Mouse (Mus musculus) lung, postnatal 0 days (tissue): Measurements from ENCODE around the gene Mosmo.

Experiments used
- CTCF ChIP-seq: IDR thresholded peaks from 2 replicates; pipeline ENCODE4 v1.5.1; 2016; ENCODE audit warnings: antibody characterized with exemption, mild to moderate bottlenecking
- EP300 ChIP-seq: IDR thresholded peaks from 2 replicates; pipeline ENCODE4 v1.6.1; 2016; ENCODE audit warnings: antibody characterized with exemption, mild to moderate bottlenecking, control low read depth

- TF ChIP-seq CTCF (no peak), EP300 (no peak)
These were observed 71.1 kb downstream of the Mosmo start for GRCm38 (mm10) chr7:120748478-120748877.
